Mouse (Mus musculus): ENCODE measurements at regions not wholly inside any gene's neighbourhood (a gene's known extent, or its start where the extent isn't known, plus 50 kb on each side); places are given as distances from the start of the nearest gene placed in this dataset.

- Histone ChIP-seq H3K79me2 (ENCODE audit: inconsistent target) (no peaks in the 10 kb centered on the region), H3K36me3 (ENCODE audit: inconsistent target) (no peaks in the 10 kb centered on the region), H3K4me3 (ENCODE audit: inconsistent target) (no peak overlapping the region), H3K27ac (no peak overlapping the region)
- 2% methylated on average over 3 of the region's 3 CpGs for WGBS (ENCODE audit: missing documents)
These were observed 103.0 kb downstream of the Nab1 start for GRCm38 (mm10) chr1:52397460-52397859.

- H3K27ac ChIP-seq, result no peak overlapping the region
- 69% methylated on average over 2 of the region's 2 CpGs for WGBS (ENCODE audit: missing documents)
These were observed 107.5 kb downstream of the Nab1 start for GRCm38 (mm10) chr1:52392933-52393332.

GRCm38 (mm10) chr1:52388836-52389235 is 111.6 kb downstream of the Nab1 start:
- Histone ChIP-seq H3K27ac (no peak overlapping the region), H3K4me3 (ENCODE audit: inconsistent target) (no peak overlapping the region), H3K36me3 (ENCODE audit: inconsistent target) (no peaks in the 10 kb centered on the region), H3K79me2 (ENCODE audit: inconsistent target) (no peaks in the 10 kb centered on the region)
- WGBS (ENCODE audit: missing documents), result 78% methylated on average over 6 of the region's 6 CpGs

More at GRCm38 (mm10) chr1:52392933-52393332, 107.5 kb downstream of the Nab1 start:
- Histone ChIP-seq H3K79me2 (ENCODE audit: inconsistent target) (no peaks in the 10 kb centered on the region), H3K4me3 (ENCODE audit: inconsistent target) (no peak overlapping the region), H3K36me3 (ENCODE audit: inconsistent target) (no peaks in the 10 kb centered on the region)

GRCm38 (mm10) chr1:52388118-52388517 is 112.4 kb downstream of the Nab1 start:
- no peak overlapping the region for H3K27ac ChIP-seq
- H3K79me2 ChIP-seq (ENCODE audit: inconsistent target), result no peaks in the 10 kb centered on the region
- no peak overlapping the region for H3K4me3 ChIP-seq (ENCODE audit: inconsistent target)
- 92% methylated on average over 5 of the region's 6 CpGs for WGBS (ENCODE audit: missing documents)
- H3K36me3 ChIP-seq (ENCODE audit: inconsistent target), result no peaks in the 10 kb centered on the region

GRCm38 (mm10) chr1:52387062-52387461 is 113.4 kb downstream of the Nab1 start:
- 97% methylated on average over 3 of the region's 3 CpGs for WGBS (ENCODE audit: missing documents)
- no peak overlapping the region for H3K27ac ChIP-seq

GRCm38 (mm10) chr1:52375320-52375719 is 125.2 kb downstream of the Nab1 start:
- no peak overlapping the region for H3K4me3 ChIP-seq (ENCODE audit: inconsistent target)
- 94% methylated on average over 6 of the region's 6 CpGs for WGBS (ENCODE audit: missing documents)
- H3K36me3 ChIP-seq (ENCODE audit: inconsistent target), result no peaks in the 10 kb centered on the region
- H3K79me2 ChIP-seq (ENCODE audit: inconsistent target), result no peaks in the 10 kb centered on the region
- H3K27ac ChIP-seq, result no peak overlapping the region

More at GRCm38 (mm10) chr1:52387062-52387461, 113.4 kb downstream of the Nab1 start:
- Histone ChIP-seq H3K79me2 (ENCODE audit: inconsistent target) (no peaks in the 10 kb centered on the region), H3K36me3 (ENCODE audit: inconsistent target) (no peaks in the 10 kb centered on the region), H3K4me3 (ENCODE audit: inconsistent target) (no peak overlapping the region)

GRCm38 (mm10) chr1:52374666-52375065 is 125.8 kb downstream of the Nab1 start:
- H3K4me3 ChIP-seq (ENCODE audit: inconsistent target), result no peak overlapping the region
- H3K79me2 ChIP-seq (ENCODE audit: inconsistent target), result no peaks in the 10 kb centered on the region
- H3K36me3 ChIP-seq (ENCODE audit: inconsistent target), result no peaks in the 10 kb centered on the region
- 93% methylated on average over 2 of the region's 2 CpGs for WGBS (ENCODE audit: missing documents)
- no peak overlapping the region for H3K27ac ChIP-seq

- Histone ChIP-seq H3K36me3 (ENCODE audit: inconsistent target) (no peaks in the 10 kb centered on the region), H3K27ac (no peak overlapping the region), H3K79me2 (ENCODE audit: inconsistent target) (no peaks in the 10 kb centered on the region), H3K4me3 (ENCODE audit: inconsistent target) (no peak overlapping the region)
- WGBS (ENCODE audit: missing documents), result 90% methylated on average over 2 of the region's 2 CpGs
These were observed 126.7 kb downstream of the Nab1 start for GRCm38 (mm10) chr1:52373817-52374216.

- peak overlapping the region; percentile 24 for H3K27ac ChIP-seq
- 46% methylated on average over 7 of the region's 7 CpGs for WGBS (ENCODE audit: missing documents)
- H3K4me3 ChIP-seq (ENCODE audit: inconsistent target), result no peak overlapping the region
- H3K79me2 ChIP-seq (ENCODE audit: inconsistent target), result no peaks in the 10 kb centered on the region
- no peaks in the 10 kb centered on the region for H3K36me3 ChIP-seq (ENCODE audit: inconsistent target)
These were observed 133.4 kb upstream of the Gls start for GRCm38 (mm10) chr1:52366386-52366785.

- H3K36me3 ChIP-seq (ENCODE audit: inconsistent target), result no peaks in the 10 kb centered on the region
- WGBS (ENCODE audit: missing documents), result 94% methylated on average over 3 of the region's 3 CpGs
- H3K4me3 ChIP-seq (ENCODE audit: inconsistent target), result no peak overlapping the region
- H3K79me2 ChIP-seq (ENCODE audit: inconsistent target), result no peaks in the 10 kb centered on the region
- no peak overlapping the region for H3K27ac ChIP-seq
These were observed 130.6 kb upstream of the Gls start for GRCm38 (mm10) chr1:52363625-52364024.

GRCm38 (mm10) chr1:52362976-52363375 is 129.9 kb upstream of the Gls start:
- Histone ChIP-seq H3K79me2 (ENCODE audit: inconsistent target) (no peaks in the 10 kb centered on the region), H3K4me3 (ENCODE audit: inconsistent target) (no peak overlapping the region), H3K36me3 (ENCODE audit: inconsistent target) (no peaks in the 10 kb centered on the region), H3K27ac (no peak overlapping the region)

GRCm38 (mm10) chr1:52354041-52354582 is 121.1 kb upstream of the Gls start:
- no peaks in the 10 kb centered on the region for H3K36me3 ChIP-seq (ENCODE audit: inconsistent target)
- H3K4me3 ChIP-seq (ENCODE audit: inconsistent target), result no peak overlapping the region
- no peak overlapping the region for H3K27ac ChIP-seq
- no peaks in the 10 kb centered on the region for H3K79me2 ChIP-seq (ENCODE audit: inconsistent target)
- WGBS (ENCODE audit: missing documents), result 90% methylated on average over 6 of the region's 6 CpGs

GRCm38 (mm10) chr1:52342127-52342526 is 109.1 kb upstream of the Gls start:
- 3% methylated on average over 2 of the region's 2 CpGs for WGBS (ENCODE audit: missing documents)
- no peak overlapping the region for H3K27ac ChIP-seq
- no peaks in the 10 kb centered on the region for H3K79me2 ChIP-seq (ENCODE audit: inconsistent target)
- no peak overlapping the region for H3K4me3 ChIP-seq (ENCODE audit: inconsistent target)
- H3K36me3 ChIP-seq (ENCODE audit: inconsistent target), result no peaks in the 10 kb centered on the region

GRCm38 (mm10) chr1:52338704-52339103 is 105.7 kb upstream of the Gls start:
- H3K4me3 ChIP-seq (ENCODE audit: inconsistent target), result no peak overlapping the region
- WGBS (ENCODE audit: missing documents), result 96% methylated on average over 2 of the region's 3 CpGs

GRCm38 (mm10) chr1:52338243-52338642 is 105.2 kb upstream of the Gls start:
- no peaks in the 10 kb centered on the region for H3K36me3 ChIP-seq (ENCODE audit: inconsistent target)

More at GRCm38 (mm10) chr1:52338704-52339103, 105.7 kb upstream of the Gls start:
- no peaks in the 10 kb centered on the region for H3K36me3 ChIP-seq (ENCODE audit: inconsistent target)
- H3K27ac ChIP-seq, result no peak overlapping the region
- no peaks in the 10 kb centered on the region for H3K79me2 ChIP-seq (ENCODE audit: inconsistent target)

GRCm38 (mm10) chr1:52336696-52337095 is 103.7 kb upstream of the Gls start:
- WGBS (ENCODE audit: missing documents), result 97% methylated on average over 3 of the region's 3 CpGs
- H3K4me3 ChIP-seq (ENCODE audit: inconsistent target), result no peak overlapping the region
- no peak overlapping the region for H3K27ac ChIP-seq
- H3K36me3 ChIP-seq (ENCODE audit: inconsistent target), result no peaks in the 10 kb centered on the region
- no peaks in the 10 kb centered on the region for H3K79me2 ChIP-seq (ENCODE audit: inconsistent target)

More at GRCm38 (mm10) chr1:52338243-52338642, 105.2 kb upstream of the Gls start:
- 97% methylated on average over 6 of the region's 6 CpGs for WGBS (ENCODE audit: missing documents)
- Histone ChIP-seq H3K79me2 (ENCODE audit: inconsistent target) (no peaks in the 10 kb centered on the region), H3K4me3 (ENCODE audit: inconsistent target) (no peak overlapping the region), H3K27ac (no peak overlapping the region)

Data from macrophage (primary cell).